Mouse (Mus musculus) T-helper 1 cell (primary cell): ENCODE results near the gene Gm20883.
"Not testable (repeated sequence)": the region's sequence is repeated elsewhere in the genome, so short reads cannot be mapped to it uniquely, and the experiment has no call there.

Experiments used
- in situ Hi-C: fragments of 300-600 bp; cut with MboI, MseI; formaldehyde crosslinking; loops from one replicate; pipeline ENCODE4 v1.15.1; 2025; ENCODE audit warnings: high pct_unique_total_duplicates

Gene Gm20883

GRCm38 (mm10) chrY:50607951-50608350, at the start of gene Gm20883:
Gene Gm20883 (plus strand): TSS chrY:50608251.
- in situ Hi-C loops, result not testable (repeated sequence)
